Mouse (Mus musculus) brain, adult 2 months (tissue): Measurements from ENCODE around the gene Runx3.
"Not testable (repeated sequence)": the region's sequence is repeated elsewhere in the genome, so short reads cannot be mapped to it uniquely, and the experiment has no call there.

Experiments
- DNase-seq: peaks from one replicate; pipeline ENCODE4 v3.0.0; 2011; ENCODE audit warnings: low read depth, low spot score

The Runx3 gene

GRCm38 (mm10) chr4:135169501-135169900 is 49.0 kb downstream of the Runx3 start:
- DNase-seq: no peak

- no peak for DNase-seq
Measured at GRCm38 (mm10) chr4:135171304-135171875, 50.9 kb downstream of the Runx3 start.

GRCm38 (mm10) chr4:135175406-135176120 is 55.1 kb downstream of the Runx3 start:
- DNase-seq: no peak

DNA sequence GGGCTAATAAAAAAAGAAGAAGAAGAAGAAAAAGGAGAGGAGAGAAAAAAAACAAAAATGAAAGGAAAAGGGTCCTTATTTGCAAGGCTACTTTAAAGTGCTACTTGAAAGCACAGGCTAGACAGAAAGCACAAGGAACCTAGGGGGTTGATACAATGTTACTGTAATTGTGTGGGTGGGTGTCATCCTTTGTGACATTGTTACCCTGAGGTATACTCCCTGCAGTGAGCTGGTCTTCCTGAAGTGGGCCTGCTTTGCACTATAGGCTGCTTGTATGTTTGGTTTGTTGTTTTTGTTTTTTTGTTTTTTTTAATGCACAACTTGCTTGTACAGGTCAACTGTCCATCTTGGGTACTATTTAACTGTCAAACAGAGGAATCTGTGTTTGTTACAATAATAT is 57.1 kb downstream of the Runx3 start:
- no peak for DNase-seq

DNA sequence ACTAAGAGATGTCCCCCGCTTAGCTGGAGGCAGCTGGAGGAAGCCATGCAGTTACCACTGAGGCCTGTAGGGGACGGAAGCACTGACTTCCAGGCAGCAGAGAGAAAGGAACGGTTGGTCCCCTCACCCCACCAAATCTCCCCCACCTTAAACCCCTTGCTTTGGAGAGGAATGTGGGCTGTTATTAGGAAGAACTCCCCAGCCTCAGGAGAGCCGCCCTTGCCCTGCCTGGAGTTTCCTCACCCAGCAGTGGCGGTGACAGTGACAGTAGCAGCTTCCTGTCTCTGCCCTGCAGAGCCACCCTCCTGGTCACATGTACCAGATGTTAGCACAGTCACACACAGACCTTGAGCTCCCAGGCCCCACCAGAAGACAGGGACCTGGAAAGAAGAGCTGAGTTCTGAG is 58.6 kb downstream of the Runx3 start:
- no peak for DNase-seq

GRCm38 (mm10) chr4:135181819-135182218 is 61.4 kb downstream of the Runx3 start:
- no peak for DNase-seq

GRCm38 (mm10) chr4:135184277-135184676 is 63.8 kb downstream of the Runx3 start:
- not testable (repeated sequence) for DNase-seq

GRCm38 (mm10) chr4:135189452-135190008 is 69.1 kb downstream of the Runx3 start:
- DNase-seq: no peak

DNA sequence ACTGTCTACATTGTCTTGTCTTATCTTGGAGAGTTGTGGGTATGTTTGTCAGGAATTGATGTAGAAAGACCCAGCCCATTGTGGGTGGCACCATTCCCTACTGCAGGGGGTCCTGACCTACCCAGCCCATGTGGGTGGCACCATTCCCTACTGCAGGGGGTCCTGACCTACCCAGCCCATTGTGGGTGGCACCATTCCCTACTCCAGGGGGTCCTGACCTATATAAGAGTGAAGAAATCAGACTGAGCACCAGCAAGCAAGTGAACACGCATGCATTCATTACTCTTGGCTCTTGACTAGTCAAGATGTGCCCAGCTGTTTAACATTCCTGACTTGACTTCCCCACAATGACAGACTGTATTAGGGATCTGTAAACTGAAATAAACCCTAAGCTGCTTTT is 69.9 kb downstream of the Runx3 start:
- no peak for DNase-seq

GRCm38 (mm10) chr4:135191185-135191584 is 70.7 kb downstream of the Runx3 start:
- DNase-seq: no peak

DNA sequence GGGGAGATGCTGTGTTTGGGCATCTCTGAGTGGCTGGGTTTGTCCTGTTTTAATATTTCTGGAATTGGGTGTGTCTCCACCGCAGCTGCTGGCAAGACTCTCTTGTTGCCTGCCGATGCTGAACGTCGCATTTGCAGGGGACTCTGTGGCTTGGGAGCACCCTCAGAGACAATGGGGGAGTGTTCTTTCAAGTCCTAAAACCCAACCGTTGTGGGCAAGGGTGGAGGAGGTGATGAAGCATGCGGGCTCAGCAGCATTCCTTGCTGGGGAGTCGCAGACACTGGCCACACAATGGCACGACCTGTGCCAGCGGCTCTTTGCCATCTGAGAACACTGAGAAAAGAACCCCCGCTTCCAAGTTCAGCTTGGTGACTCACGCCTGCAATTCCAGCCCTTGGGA is 71.2 kb downstream of the Runx3 start:
- no peak for DNase-seq

DNA sequence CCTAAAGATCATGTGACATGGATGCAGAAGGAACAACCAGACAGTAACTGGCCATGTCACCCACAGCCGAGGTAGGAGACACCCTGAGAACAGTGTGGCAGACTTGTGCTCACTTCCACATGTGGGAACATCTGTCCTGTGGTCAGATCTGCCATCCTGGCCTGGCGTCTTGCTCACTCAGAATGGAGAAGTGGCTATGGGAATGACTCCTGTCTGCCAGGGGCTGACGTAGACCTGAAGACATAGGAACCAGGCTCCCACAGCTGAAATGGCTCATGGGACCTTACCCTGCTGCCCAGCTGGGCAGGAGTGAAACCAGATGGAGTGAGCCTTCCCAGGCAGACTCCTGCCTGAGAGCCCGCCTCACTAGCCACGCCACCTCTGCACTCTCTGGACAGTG is 72.4 kb downstream of the Runx3 start:
- DNase-seq: no peak

DNA sequence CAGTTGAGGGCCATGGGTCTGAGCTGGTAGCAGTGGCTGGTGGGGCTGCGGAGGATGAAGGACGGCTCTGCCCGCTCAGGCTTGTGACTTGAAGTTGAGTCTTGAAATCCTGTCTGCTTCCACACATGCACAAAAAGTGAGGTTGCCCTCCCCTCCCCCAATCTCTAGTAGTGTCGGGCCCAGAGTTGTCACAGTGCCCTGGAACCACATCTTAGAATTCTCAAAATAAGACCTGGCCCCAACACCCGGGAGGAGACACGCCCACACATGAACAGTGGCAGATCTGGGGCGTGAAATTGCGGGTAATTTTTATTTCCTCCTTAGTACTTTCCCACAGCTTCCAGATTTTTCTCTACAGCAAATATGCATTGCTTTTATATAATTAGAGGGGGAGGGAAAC is 77.4 kb downstream of the Runx3 start:
- DNase-seq: no peak

GRCm38 (mm10) chr4:135201771-135202170 is 81.3 kb downstream of the Runx3 start:
- DNase-seq: no peak

- DNase-seq: no peak
Measured at GRCm38 (mm10) chr4:135203279-135203678, 82.8 kb downstream of the Runx3 start.

DNA sequence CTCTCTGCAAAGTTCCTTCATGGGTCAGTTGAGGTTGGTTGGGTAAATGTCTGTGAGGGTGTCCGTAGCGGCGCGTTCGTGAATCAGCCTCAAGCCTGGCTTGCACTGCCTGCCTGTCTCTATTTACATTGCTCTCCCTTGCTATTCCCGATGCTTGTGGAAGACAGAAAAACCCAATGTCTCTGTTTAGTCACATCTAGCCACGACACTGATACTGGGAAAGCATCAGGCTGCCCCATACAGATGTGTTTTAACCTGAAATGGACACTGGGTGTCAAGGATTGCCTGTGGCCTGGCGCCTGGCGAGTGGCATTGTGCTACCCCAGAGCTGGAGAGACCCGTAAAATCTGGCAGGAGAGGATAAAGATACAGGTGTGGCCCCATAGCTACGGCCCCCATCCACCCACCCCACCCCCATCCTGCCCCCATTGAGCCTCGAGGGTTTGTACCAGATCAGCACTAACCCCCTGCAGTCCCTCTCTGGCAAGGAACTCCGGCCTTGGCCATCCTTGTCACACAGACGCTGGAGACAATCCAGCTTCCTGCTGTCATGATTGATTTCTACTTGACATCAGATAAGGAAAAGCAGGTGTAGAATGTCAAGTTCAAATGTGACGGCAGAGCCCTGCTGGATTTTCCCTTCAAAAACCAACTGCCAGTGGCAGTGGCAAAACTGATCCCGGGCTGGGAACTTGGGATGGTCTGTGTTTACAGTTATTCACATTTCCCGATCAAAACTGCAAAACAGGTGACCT is 83.5 kb downstream of the Runx3 start:
- DNase-seq: no peak

GRCm38 (mm10) chr4:135204666-135205065 is 84.2 kb downstream of the Runx3 start:
- no peak for DNase-seq

GRCm38 (mm10) chr4:135205254-135205653 is 84.8 kb downstream of the Runx3 start:
- DNase-seq: no peak

GRCm38 (mm10) chr4:135205711-135206600 is 85.5 kb downstream of the Runx3 start:
- peak; percentile 71 for DNase-seq

- DNase-seq: no peak
Measured at GRCm38 (mm10) chr4:135209846-135210245, 89.4 kb downstream of the Runx3 start.

- peak; percentile 87 for DNase-seq
Measured at GRCm38 (mm10) chr4:135219652-135220051, 99.2 kb downstream of the Runx3 start.
